ENCODE assay signal across 8 mouse cellular contexts in the genomic region with DNA sequence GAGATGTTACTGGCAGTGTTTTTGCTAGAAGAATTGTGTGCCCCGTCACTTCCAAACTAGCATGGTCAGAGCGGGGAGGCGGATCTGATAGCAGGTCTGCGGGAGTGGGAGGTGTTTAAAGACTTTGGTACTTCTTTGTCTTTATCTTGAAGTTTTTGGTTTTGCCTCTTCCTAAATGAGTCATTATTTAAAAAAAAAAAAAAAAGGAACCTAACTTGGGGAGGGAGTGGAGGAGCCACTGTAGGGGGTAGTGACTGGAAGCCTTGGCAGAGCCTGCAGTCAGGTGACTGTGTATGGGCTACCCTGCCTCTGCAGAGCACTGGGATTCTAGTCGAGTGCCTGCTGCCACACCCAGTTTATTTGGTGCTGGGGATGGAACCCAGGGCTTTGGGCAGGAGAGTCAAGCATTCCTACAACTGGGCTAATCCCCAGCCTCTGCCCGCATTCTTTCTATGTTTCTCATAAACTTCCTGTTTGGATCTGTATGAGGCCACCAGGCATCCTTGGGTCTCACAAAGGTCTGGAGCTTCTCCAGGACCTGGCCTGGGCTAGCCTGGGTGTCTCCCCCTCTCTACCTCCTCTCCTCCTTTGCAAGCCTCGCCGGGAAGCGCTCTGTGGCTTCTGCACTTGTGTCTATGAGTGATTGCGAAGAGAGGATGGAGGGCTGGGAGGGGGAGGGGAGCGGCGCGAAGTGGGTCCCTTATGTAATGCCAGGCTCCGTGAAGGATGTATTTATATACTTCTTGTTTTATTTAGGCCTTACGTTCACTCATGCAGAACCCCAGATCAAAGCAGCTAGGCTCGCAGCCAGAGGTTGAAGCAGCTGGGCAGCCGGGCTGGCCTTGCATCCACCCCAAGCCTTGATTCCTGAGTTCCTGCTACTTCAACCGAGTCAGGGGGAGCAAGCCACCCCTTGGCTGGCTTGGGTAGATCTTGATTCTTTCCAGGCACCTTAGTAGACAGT.
DNase-seq lines count a peak whose midpoint lies in the region; ATAC-seq and TF ChIP-seq lines count a peak whose summit lies in the region.

No protein-coding gene starts in this region.

- CTCF ChIA-PET in Patski (lab: Charles Lee), result no interaction called here

- in situ Hi-C loops in Patski (cut with MboI; ENCODE audit: low pct_unique_long_range_greater_than_20kb), result no loop called here

- H3K27ac ChIP-seq in liver, embryonic 12.5 days, result no peak overlapping the region
- 0 out of 2 replicates have a peak overlapping the region, but pooled peaks have one; percentile 33 for H3K27ac ChIP-seq in heart, embryonic 15.5 days
- H3K27ac ChIP-seq in midbrain, embryonic 11.5 days (ENCODE audit: low read depth, low read length), result no peak overlapping the region
- no peak overlapping the region for H3K27ac ChIP-seq in hindbrain, embryonic 10.5 days

- no peak for TF ChIP-seq CTCF in Patski (IDR thresholded peaks at IDR 0.05)

- peaks cover 10% of the 10 kb centered on the region for H3K4me1 ChIP-seq in liver, embryonic 12.5 days
- peaks cover 8% of the 10 kb centered on the region; the same call in 1 of the 2 replicates for H3K4me1 ChIP-seq in heart, embryonic 15.5 days (replicated peaks)
- no peaks in the 10 kb centered on the region for H3K4me1 ChIP-seq in midbrain, embryonic 11.5 days (ENCODE audit: control insufficient read depth, insufficient read depth, low read length)
- H3K4me1 ChIP-seq in hindbrain, embryonic 10.5 days (replicated peaks), result peaks cover 9% of the 10 kb centered on the region

- ATAC-seq in liver, embryonic 12.5 days, result no peak
- peak; percentile 32 for ATAC-seq in Patski
- no peak for ATAC-seq in heart, embryonic 15.5 days (replicated peaks; ENCODE audit: insufficient number of reproducible peaks, insufficient read depth, low FRiP score, low read depth)
- peak; percentile 75 for ATAC-seq in megakaryocyte, adult 5-6 weeks (ENCODE audit: poor library complexity, severe bottlenecking)
- no peak for ATAC-seq in midbrain, embryonic 11.5 days (ENCODE audit: low FRiP score)

- no peaks in the 10 kb centered on the region for H3K9me3 ChIP-seq in liver, embryonic 12.5 days (replicated peaks)
- H3K9me3 ChIP-seq in heart, embryonic 15.5 days (replicated peaks), result no peaks in the 10 kb centered on the region
- no peaks in the 10 kb centered on the region for H3K9me3 ChIP-seq in midbrain, embryonic 11.5 days (ENCODE audit: control insufficient read depth, low read length)
- H3K9me3 ChIP-seq in hindbrain, embryonic 10.5 days, result peaks cover 3% of the 10 kb centered on the region; the same call in 1 of the 2 replicates

- peaks cover 11% of the 10 kb centered on the region for H3K36me3 ChIP-seq in liver, embryonic 12.5 days
- H3K36me3 ChIP-seq in heart, embryonic 15.5 days, result peaks cover 7% of the 10 kb centered on the region
- no peaks in the 10 kb centered on the region for H3K36me3 ChIP-seq in midbrain, embryonic 11.5 days (ENCODE audit: control insufficient read depth, insufficient read depth, low read length)
- peaks cover 27% of the 10 kb centered on the region for H3K36me3 ChIP-seq in hindbrain, embryonic 10.5 days

- POLR2A ChIA-PET in Patski (lab: Charles Lee), result interaction anchor here (1.0 kb wide), 1 partner anchor 160 kb away, joined by 3 read pairs; no protein-coding TSS in a partner anchor

- DNase-seq in liver (no peak), Patski (ENCODE audit: low read depth, low spot score) (peak; percentile 6)
- no peak for DNase-seq in cerebellum, postnatal 4 days (ENCODE audit: low spot score in 2 of 2)
- DNase-seq in midbrain, embryonic 11.5 days (ENCODE audit: low spot score, missing footprints), result no peak
- no peak for DNase-seq in hindbrain, embryonic 10.5 days (ENCODE audit: low spot score)

- no peaks in the 10 kb centered on the region for H3K27me3 ChIP-seq in liver, embryonic 12.5 days (replicated peaks)
- H3K27me3 ChIP-seq in Patski, result no peaks in the 10 kb centered on the region
- no peaks in the 10 kb centered on the region for H3K27me3 ChIP-seq in heart, embryonic 15.5 days
- no peaks in the 10 kb centered on the region for H3K27me3 ChIP-seq in midbrain, embryonic 11.5 days (ENCODE audit: control insufficient read depth, insufficient read depth, low read length)
- no peaks in the 10 kb centered on the region for H3K27me3 ChIP-seq in hindbrain, embryonic 10.5 days (ENCODE audit: insufficient read depth, poor library complexity, severe bottlenecking)

- WGBS in liver, embryonic 12.5 days (ENCODE audit: insufficient replicate concordance), result 35% methylated on average over 18 of the region's 18 CpGs
- 62% methylated on average over 18 of the region's 18 CpGs for WGBS in heart, embryonic 15.5 days
- WGBS in midbrain, embryonic 11.5 days, result 58% methylated on average over 18 of the region's 18 CpGs
- WGBS in hindbrain, embryonic 10.5 days, result 66% methylated on average over 18 of the region's 18 CpGs

- H3K4me2 ChIP-seq in liver, embryonic 12.5 days, result peak overlapping the region; percentile 11; the same call in 1 of the 2 replicates
- no peak overlapping the region for H3K4me2 ChIP-seq in heart, embryonic 15.5 days
- H3K4me2 ChIP-seq in midbrain, embryonic 11.5 days, result no peak overlapping the region

- no peak overlapping the region for H3K4me3 ChIP-seq in liver, embryonic 12.5 days
- no peak overlapping the region for H3K4me3 ChIP-seq in heart, embryonic 15.5 days
- H3K4me3 ChIP-seq in midbrain, embryonic 11.5 days (ENCODE audit: low read depth, low read length), result no peak overlapping the region
- H3K4me3 ChIP-seq in hindbrain, embryonic 10.5 days, result no peak overlapping the region

- no peak overlapping the region for H3K9ac ChIP-seq in liver, embryonic 12.5 days
- no peak overlapping the region for H3K9ac ChIP-seq in heart, embryonic 15.5 days
- no peak overlapping the region for H3K9ac ChIP-seq in midbrain, embryonic 11.5 days (ENCODE audit: low read length)

Comparison
In these comparisons a context has a peak if more than half of its experiments do, and no peak if none do; other contexts are left out.
1. ATAC-seq: peak in Patski (single experiment) and megakaryocyte, adult 5-6 weeks (single experiment); none in liver, embryonic 12.5 days (single experiment), heart, embryonic 15.5 days (single experiment) and midbrain, embryonic 11.5 days (single experiment).